16 mouse cellular contexts compared by ENCODE assay signal in the genomic region with DNA sequence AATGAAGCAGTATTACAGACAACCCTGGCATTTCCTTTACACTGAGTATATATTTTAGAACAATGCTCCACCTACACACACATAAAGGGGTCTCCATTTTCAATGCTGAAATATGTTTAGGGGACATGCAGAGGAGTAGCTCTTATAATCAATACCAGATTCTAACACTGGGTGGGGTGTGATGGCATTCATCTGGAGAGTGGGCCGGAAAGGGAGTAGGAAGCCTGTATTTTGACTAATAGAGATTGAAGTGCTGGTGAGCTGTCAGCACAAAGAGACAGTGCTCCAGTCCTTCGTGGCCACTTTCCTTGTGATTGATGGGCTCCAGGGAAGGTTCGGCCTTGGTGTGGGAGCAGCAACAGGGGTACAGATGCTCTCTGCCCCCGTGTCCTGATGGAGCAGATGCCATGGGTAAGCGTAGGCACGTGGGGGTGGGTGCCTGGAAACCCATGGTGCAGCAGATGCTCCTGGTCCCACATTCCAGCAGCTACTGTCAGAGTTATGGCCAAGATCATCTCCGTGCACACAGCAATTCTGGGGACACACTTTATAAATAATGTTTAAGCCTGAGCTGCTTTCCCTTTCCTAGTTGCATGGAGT. TPM values are rescaled to one million over a fixed set of nuclear protein-coding genes. Genes with fewer than 3 reads are reported as not detected.
DNase-seq lines count a peak whose midpoint lies in the region; ATAC-seq and TF ChIP-seq lines count a peak whose summit lies in the region.
"Had no signal": no experiment of that assay in that cellular context is flagged by ENCODE, and none has a peak within 500 bp of the region (broad histone marks: within the 10 kb centered on the region; RNA-seq: fewer than 3 reads in every experiment).

No protein-coding gene starts in this region.

- H3K4me3 ChIP-seq in megakaryocyte, embryonic 14.5 days (replicated peaks): peak overlapping the region; percentile 35
- H3K4me3 ChIP-seq in heart, adult 2 months: no peak overlapping the region
- H3K4me3 ChIP-seq: embryonic facial prominence, embryonic 15.5 days; intestine, embryonic 15.5 days; myocyte had no signal

- H3K27me3 ChIP-seq in megakaryocyte, embryonic 14.5 days (replicated peaks): no peaks in the 10 kb centered on the region
- no peaks in the 10 kb centered on the region for H3K27me3 ChIP-seq in heart, adult 2 months (ENCODE audit: control insufficient read depth, insufficient read depth, low read length)
- H3K27me3 ChIP-seq: embryonic facial prominence, embryonic 15.5 days; intestine, embryonic 15.5 days had no signal

- WGBS in heart, adult 2 months: 69% methylated on average over 7 of the region's 7 CpGs

- peaks cover 3% of the 10 kb centered on the region; the same call in 1 of the 2 replicates for H3K9me3 ChIP-seq in megakaryocyte, embryonic 14.5 days
- H3K9me3 ChIP-seq: embryonic facial prominence, embryonic 15.5 days; G1E; intestine, embryonic 15.5 days had no signal

- H3K4me1 ChIP-seq in megakaryocyte, embryonic 14.5 days: no peaks in the 10 kb centered on the region
- no peaks in the 10 kb centered on the region for H3K4me1 ChIP-seq in heart, adult 2 months (ENCODE audit: control insufficient read depth, insufficient read depth, low read length)
- H3K4me1 ChIP-seq: embryonic facial prominence, embryonic 15.5 days; intestine, embryonic 15.5 days had no signal

- H3K27ac ChIP-seq in heart, adult 2 months: no peak overlapping the region
- H3K27ac ChIP-seq: embryonic facial prominence, embryonic 15.5 days; intestine, embryonic 15.5 days had no signal

- intact Hi-C loops in heart, adult 2 months (cut with DNase I): no loop called here

- H3K9ac ChIP-seq in heart, adult 2 months (ENCODE audit: low read depth, low read length): no peak overlapping the region
- H3K9ac ChIP-seq: embryonic facial prominence, embryonic 15.5 days; intestine, embryonic 15.5 days had no signal

- no peak for TF ChIP-seq CTCF in heart, adult 2 months (IDR thresholded peaks at IDR 0.05)

- H3K79me2 ChIP-seq in heart, adult 2 months (replicated peaks; ENCODE audit: control insufficient read depth, insufficient read depth, low read length): no peaks in the 10 kb centered on the region

- no peak for ATAC-seq in megakaryocyte, adult 5-6 weeks (ENCODE audit: poor library complexity, severe bottlenecking)
- ATAC-seq: forebrain, embryonic 14.5 days; intestine, embryonic 15.5 days had no signal

- TF ChIP-seq EP300 in heart, adult 2 months (IDR thresholded peaks at IDR 0.05; ENCODE audit: insufficient read depth, low read depth, low read length): no peak

- H3K36me3 ChIP-seq in megakaryocyte, embryonic 14.5 days (replicated peaks; ENCODE audit: low read length): no peaks in the 10 kb centered on the region
- no peaks in the 10 kb centered on the region for H3K36me3 ChIP-seq in heart, adult 2 months (ENCODE audit: control insufficient read depth, insufficient read depth, low read length)
- H3K36me3 ChIP-seq: embryonic facial prominence, embryonic 15.5 days; G1E; intestine, embryonic 15.5 days had no signal

- peak; percentile 79 for DNase-seq in layer of hippocampus, adult 11-12 months (ENCODE audit: low spot score)
- DNase-seq in left cerebral cortex, adult 18-20 months (ENCODE audit: low spot score in 2 of 2): peak; percentile 54 to 76
- peak; percentile 53 for DNase-seq in right cerebral cortex, postnatal 25 days
- no peak for DNase-seq in heart, adult 2 months
- DNase-seq in adrenal gland, adult 18-20 months (ENCODE audit: low spot score in 2 of 2): no peak
- DNase-seq in retina, postnatal 1 day: no peak
- DNase-seq: adrenal gland, postnatal 10 days; cerebellum, postnatal 14 days; lung, adult 2 months had no signal

- no peak for TF ChIP-seq POLR2A in heart, adult 2 months (IDR thresholded peaks at IDR 0.05; ENCODE audit: insufficient read depth, low read depth, low read length)

RNA-seq across cellular contexts. Expression of gene Slc7a14, which starts 18.2 kb away (rescaled TPM):
- not detected in 2 replicates for polyA plus RNA-seq in megakaryocyte, embryonic 14.5 days (2012; ENCODE audit: insufficient read depth, low replicate concordance)
- total RNA-seq in megakaryocyte, adult 5-6 weeks (2015): 0.02 TPM in 1 of 2 replicates, not detected in the other
- under 0.01 TPM in 1 of 2 replicates, not detected in the other for total RNA-seq in megakaryocyte, adult 5-6 weeks (2017)
- 10 to 100 TPM; 61.0 to 70.3 TPM for total RNA-seq in left cerebral cortex, adult 18-20 months (2021)
- total RNA-seq in heart, adult 2 months (2021): under 1 TPM; 0.03 to 0.14 TPM
- 0.12 and 0.15 TPM in 2 replicates for polyA plus RNA-seq in heart, adult 2 months (2012; rRNA removed)
- 1 to 10 TPM; 3.1 to 4.3 TPM for total RNA-seq in adrenal gland, adult 18-20 months (2021)
- polyA plus RNA-seq: G1E, myocyte had no signal

Comparison
In these comparisons a context has a peak if more than half of its experiments do, and no peak if none do; other contexts are left out.
1. DNase-seq: peak in layer of hippocampus, adult 11-12 months (single experiment), left cerebral cortex, adult 18-20 months (2 of 2) and right cerebral cortex, postnatal 25 days (single experiment); none in heart, adult 2 months (0 of 2), adrenal gland, adult 18-20 months (0 of 2) and retina, postnatal 1 day (single experiment).
2. RNA of gene Slc7a14, which starts 18.2 kb away (total RNA-seq): 61.0 to 70.3 TPM in left cerebral cortex, adult 18-20 months; 3.1 to 4.3 TPM in adrenal gland, adult 18-20 months, 0.03 to 0.14 TPM in heart, adult 2 months and under 0.01 to 0.02 TPM in megakaryocyte, adult 5-6 weeks; every median in the first group is over 10 times any median in the second.